In genomic region chr2:62589333-62589732, GRCm38 (mm10) we compare ENCODE assay signal across 9 mouse cellular contexts.
"Had no signal": no experiment of that assay in that cellular context is flagged by ENCODE, and none has a peak within 500 bp of the region (broad histone marks: within the 10 kb centered on the region; RNA-seq: fewer than 3 reads in every experiment).

No protein-coding gene starts in this region.

- H3K27ac ChIP-seq: limb, embryonic 12.5 days; midbrain, embryonic 12.5 days had no signal

- H3K4me2 ChIP-seq: limb, embryonic 12.5 days; midbrain, embryonic 12.5 days had no signal

- H3K9ac ChIP-seq: limb, embryonic 12.5 days; midbrain, embryonic 12.5 days had no signal

- H3K4me1 ChIP-seq: limb, embryonic 12.5 days; midbrain, embryonic 12.5 days had no signal

- H3K36me3 ChIP-seq: limb, embryonic 12.5 days; midbrain, embryonic 12.5 days had no signal

- H3K4me3 ChIP-seq: limb, embryonic 12.5 days; midbrain, embryonic 12.5 days had no signal

- H3K27me3 ChIP-seq: limb, embryonic 12.5 days; midbrain, embryonic 12.5 days had no signal

- H3K9me3 ChIP-seq: limb, embryonic 12.5 days; midbrain, embryonic 12.5 days had no signal

- DNase-seq: kidney, adult 11 months; kidney, adult 9 months; kidney, postnatal 10 days; kidney, postnatal 4 days; lung, adult 18-20 months; right cerebral cortex, postnatal 14 days; thymus, postnatal 14 days had no signal
